Mouse (Mus musculus) embryonic facial prominence, embryonic 13.5 days (tissue): ENCODE results near the gene Gm13691. TPM values are rescaled to one million over a fixed set of nuclear protein-coding genes. Genes with fewer than 3 reads are reported as not detected.
"Not testable (repeated sequence)": the region's sequence is repeated elsewhere in the genome, so short reads cannot be mapped to it uniquely, and the experiment has no call there.

Experiments used
- ATAC-seq: fragments of 200-750 bp; cut with Nextera tagmentation; 2 replicates; pipeline ENCODE4 v1.8.0; 2017; ENCODE audit warnings: low read depth; ENCODE audit not compliant: insufficient number of reproducible peaks, insufficient read depth, low FRiP score, low TSS enrichment
- H3K27ac ChIP-seq: fragments of 300-500 bp; sonication (generic); 2 replicates; pipeline ENCODE4 v1.5.1; 2015; ENCODE audit warnings: moderate library complexity, mild to moderate bottlenecking, inconsistent platforms
- H3K27me3 ChIP-seq: fragments of 300-500 bp; sonication (generic); 2 replicates; pipeline ENCODE4 v1.6.1; 2015; ENCODE audit warnings: mild to moderate bottlenecking, inconsistent platforms
- H3K36me3 ChIP-seq: fragments of 300-500 bp; sonication (generic); 2 replicates; pipeline ENCODE4 v1.6.1; 2015; ENCODE audit warnings: mild to moderate bottlenecking, inconsistent platforms
- H3K4me1 ChIP-seq: fragments of 300-500 bp; sonication (generic); 2 replicates; pipeline ENCODE4 v1.6.1; 2015; ENCODE audit warnings: inconsistent platforms
- H3K4me2 ChIP-seq: fragments of 300-500 bp; sonication (generic); 2 replicates; pipeline ENCODE4 v1.6.1; 2015; ENCODE audit warnings: moderate library complexity, mild to moderate bottlenecking, inconsistent platforms
- H3K4me3 ChIP-seq: fragments of 300-500 bp; sonication (generic); 2 replicates; pipeline ENCODE4 v1.5.1; 2015; ENCODE audit warnings: mild to moderate bottlenecking, inconsistent platforms
- H3K9ac ChIP-seq: fragments of 300-500 bp; sonication (generic); 2 replicates; pipeline ENCODE4 v1.6.1; 2015; ENCODE audit warnings: mild to moderate bottlenecking, inconsistent platforms
- H3K9me3 ChIP-seq: fragments of 300-500 bp; sonication (generic); 2 replicates; pipeline ENCODE4 v1.6.1; 2016; ENCODE audit warnings: inconsistent platforms
- WGBS: fragments of 180-500 bp; shearing (Covaris S2); methylation state at CpG from one replicate; pipeline ENCODE4 v1.1.7; 2015; ENCODE audit warnings: mixed read lengths; 5-methylcytosine and 5-hydroxymethylcytosine counted together
- polyA plus RNA-seq: library from polyadenylated mRNA; unstranded; fragments of >200 nt; fragmentation: Nextera tagmentation; extraction: Ambion mirVana; gene quantifications from 2 replicates; pipeline ENCODE4 v1.2.1, GENCODE M21; 2015

Gene Gm13691
- polyA plus RNA-seq: not detected in 2 replicates

GRCm38 (mm10) chr2:83990253-83990652 lies at the start of gene Gm13691:
TSS of gene Gm13691 (plus strand) at chr2:83990553.
- not testable (repeated sequence) for H3K27ac ChIP-seq, H3K4me3 ChIP-seq, H3K9ac ChIP-seq, H3K4me1 ChIP-seq, H3K4me2 ChIP-seq, H3K9me3 ChIP-seq, H3K36me3 ChIP-seq, ATAC-seq, H3K27me3 ChIP-seq
- WGBS: no CpG with 5 or more reads among the region's 6 CpGs

DNA sequence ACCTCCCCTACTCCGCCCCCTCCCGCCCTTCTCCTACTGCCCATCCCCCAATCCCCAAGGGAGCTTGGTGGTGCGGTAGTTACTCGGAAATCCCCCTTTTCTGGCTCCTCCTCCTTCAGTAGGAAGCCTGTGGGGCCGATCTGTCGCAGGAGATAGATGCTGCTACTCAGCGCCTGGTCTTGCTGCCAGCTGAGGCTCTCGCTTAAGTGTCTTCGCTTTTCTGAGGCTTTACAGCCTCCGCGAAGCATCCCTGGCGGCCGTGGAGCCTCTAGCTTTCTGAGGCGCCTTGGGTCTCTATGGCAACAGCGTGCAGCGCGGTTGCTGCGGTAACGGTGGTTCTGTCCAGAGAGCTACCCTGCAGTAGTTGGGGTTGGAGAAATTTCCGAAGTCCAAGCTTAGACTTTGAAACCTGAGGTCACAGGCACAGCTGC lies 49.4 kb upstream of the Gm13691 start, which contains the start of gene Zswim2:
Gene Zswim2, minus strand, starts transcription at position 298 of the 431 bp plus-strand sequence.
- peaks cover 6% of the 10 kb centered on the region for H3K4me1 ChIP-seq
- H3K9ac ChIP-seq: peak within 1 kb of the TSS; percentile 52
- H3K4me2 ChIP-seq: peak within 1 kb of the TSS; percentile 65
- H3K9me3 ChIP-seq: no peaks in the 10 kb centered on the region
- H3K27me3 ChIP-seq: no peaks in the 10 kb centered on the region
- no peak within 1 kb of the TSS for H3K27ac ChIP-seq
- ATAC-seq: peak; percentile 56; the same call in 1 of the 2 replicates
- H3K36me3 ChIP-seq: no peaks in the 10 kb centered on the region
- H3K4me3 ChIP-seq: peak within 1 kb of the TSS; percentile 38
- under 1% methylated on average over 20 of the region's 20 CpGs for WGBS

DNA sequence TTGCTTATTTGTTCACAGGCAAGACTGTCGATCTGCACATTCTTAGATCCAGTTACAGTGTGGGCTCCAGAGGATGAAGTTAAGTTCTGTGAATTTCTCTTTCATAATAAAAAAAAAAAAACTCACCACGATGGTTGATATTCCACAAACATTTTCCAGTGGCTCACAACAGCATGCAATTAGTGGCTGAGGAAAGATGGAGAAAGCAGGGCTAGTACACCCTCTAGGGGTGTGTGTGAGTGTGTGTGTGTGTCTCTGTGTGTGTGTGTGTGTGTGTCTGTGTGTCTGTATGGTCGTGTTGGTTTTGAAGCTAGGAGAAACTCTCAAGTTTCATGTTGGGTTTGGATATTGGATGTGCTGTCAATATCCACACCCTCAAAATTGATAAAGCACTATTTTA lies 49.0 kb upstream of the Gm13691 start:
- Histone ChIP-seq H3K4me3 (peak overlapping the region; percentile 38), H3K27ac (no peak overlapping the region), H3K4me2 (peak overlapping the region; percentile 65), H3K36me3 (no peaks in the 10 kb centered on the region), H3K27me3 (no peaks in the 10 kb centered on the region), H3K9me3 (no peaks in the 10 kb centered on the region), H3K4me1 (peaks cover 6% of the 10 kb centered on the region), H3K9ac (peak overlapping the region; percentile 52; the same call in 1 of the 2 replicates)
- ATAC-seq: no peak
- WGBS: 26% methylated on average over 3 of the region's 3 CpGs

DNA sequence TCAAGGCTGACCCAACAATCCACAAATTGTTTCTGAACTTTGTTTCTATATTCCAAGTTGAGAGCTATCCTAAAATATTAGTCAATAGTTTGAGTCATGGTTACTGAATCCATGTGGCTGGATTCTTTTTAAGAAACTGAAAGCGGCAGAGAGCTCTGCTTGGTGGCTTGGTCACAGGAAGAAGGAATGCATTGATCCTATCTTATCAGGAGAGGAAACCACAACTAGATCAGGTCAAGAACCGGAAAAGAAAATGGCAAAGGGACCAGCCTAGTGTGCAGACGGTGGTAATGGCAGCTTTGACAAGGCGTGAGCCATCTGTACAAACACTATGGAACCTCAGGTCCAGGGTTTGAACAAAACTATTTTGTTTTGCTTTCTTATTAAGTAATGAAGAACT lies 48.6 kb upstream of the Gm13691 start:
- ATAC-seq: no peak
- H3K36me3 ChIP-seq: no peaks in the 10 kb centered on the region
- no peaks in the 10 kb centered on the region for H3K27me3 ChIP-seq
- H3K4me1 ChIP-seq: peaks cover 6% of the 10 kb centered on the region
- H3K4me2 ChIP-seq: no peak overlapping the region
- no peaks in the 10 kb centered on the region for H3K9me3 ChIP-seq
- H3K4me3 ChIP-seq: no peak overlapping the region
- H3K9ac ChIP-seq: no peak overlapping the region
- no peak overlapping the region for H3K27ac ChIP-seq
- 66% methylated on average over 4 of the region's 4 CpGs for WGBS

- H3K36me3 ChIP-seq, H3K4me3 ChIP-seq, H3K4me1 ChIP-seq, H3K27ac ChIP-seq, H3K9me3 ChIP-seq, ATAC-seq, H3K9ac ChIP-seq, H3K27me3 ChIP-seq, H3K4me2 ChIP-seq: not testable (repeated sequence)
- no CpG with 5 or more reads among the region's 6 CpGs for WGBS
Measured at GRCm38 (mm10) chr2:83955393-83955792, 35.0 kb upstream of the Gm13691 start, which contains the start of gene Gm13698. TSS of gene Gm13698 (plus strand) at chr2:83955693.

- H3K4me3 ChIP-seq, H3K9me3 ChIP-seq, H3K9ac ChIP-seq, H3K27ac ChIP-seq, H3K4me2 ChIP-seq, H3K4me1 ChIP-seq, H3K36me3 ChIP-seq, ATAC-seq, H3K27me3 ChIP-seq: not testable (repeated sequence)
- no CpG with 5 or more reads among the region's 6 CpGs for WGBS
Measured at GRCm38 (mm10) chr2:83961203-83961602, 29.1 kb upstream of the Gm13691 start, which contains the start of gene Gm13693. TSS of gene Gm13693 (plus strand) at chr2:83961503.

DNA sequence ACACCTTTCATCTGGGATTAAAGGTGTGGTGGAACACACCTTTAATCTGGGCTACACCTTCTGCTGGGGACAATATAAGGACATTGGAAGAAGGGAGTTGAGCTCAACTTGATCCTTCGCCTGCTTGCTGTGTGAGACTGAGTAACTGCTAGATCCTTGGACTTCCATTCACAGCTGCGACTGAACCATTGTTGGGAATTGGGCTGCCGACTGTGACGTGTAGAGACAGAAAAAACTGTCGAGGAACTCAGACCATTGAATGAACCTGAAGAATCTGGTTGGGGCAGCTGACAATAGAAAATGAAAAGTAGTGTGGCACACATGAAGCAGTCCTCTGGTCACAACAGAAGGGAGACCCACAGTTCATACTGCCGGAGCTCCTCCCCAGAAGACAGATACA lies 23.3 kb upstream of the Gm13691 start, which contains the start of gene Gm13695:
Gene Gm13695, plus strand, starts transcription at position 301 of the 400 bp plus-strand sequence.
- H3K4me3 ChIP-seq, H3K36me3 ChIP-seq, H3K27me3 ChIP-seq, ATAC-seq, H3K4me2 ChIP-seq, H3K27ac ChIP-seq, H3K9me3 ChIP-seq, H3K9ac ChIP-seq, H3K4me1 ChIP-seq: not testable (repeated sequence)
- no CpG with 5 or more reads among the region's 6 CpGs for WGBS

- not testable (repeated sequence) for H3K9ac ChIP-seq, H3K4me3 ChIP-seq, H3K4me1 ChIP-seq, H3K27me3 ChIP-seq, H3K9me3 ChIP-seq, H3K27ac ChIP-seq, ATAC-seq, H3K4me2 ChIP-seq, H3K36me3 ChIP-seq
- WGBS: no CpG with 5 or more reads among the region's 6 CpGs
Measured at GRCm38 (mm10) chr2:83972823-83973222, 17.5 kb upstream of the Gm13691 start, which contains the start of gene Gm13696. TSS of gene Gm13696 (plus strand) at chr2:83973123.

- H3K4me1 ChIP-seq, ATAC-seq, H3K9me3 ChIP-seq, H3K36me3 ChIP-seq, H3K4me2 ChIP-seq, H3K4me3 ChIP-seq, H3K27me3 ChIP-seq, H3K9ac ChIP-seq, H3K27ac ChIP-seq: not testable (repeated sequence)
- WGBS: no CpG with 5 or more reads among the region's 6 CpGs
Measured at GRCm38 (mm10) chr2:83978633-83979032, 11.7 kb upstream of the Gm13691 start, which contains the start of gene Gm13694. TSS of gene Gm13694 (plus strand) at chr2:83978933.

DNA sequence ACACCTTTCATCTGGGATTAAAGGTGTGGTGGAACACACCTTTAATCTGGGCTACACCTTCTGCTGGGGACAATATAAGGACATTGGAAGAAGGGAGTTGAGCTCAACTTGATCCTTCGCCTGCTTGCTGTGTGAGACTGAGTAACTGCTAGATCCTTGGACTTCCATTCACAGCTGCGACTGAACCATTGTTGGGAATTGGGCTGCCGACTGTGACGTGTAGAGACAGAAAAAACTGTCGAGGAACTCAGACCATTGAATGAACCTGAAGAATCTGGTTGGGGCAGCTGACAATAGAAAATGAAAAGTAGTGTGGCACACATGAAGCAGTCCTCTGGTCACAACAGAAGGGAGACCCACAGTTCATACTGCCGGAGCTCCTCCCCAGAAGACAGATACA lies 5.9 kb upstream of the Gm13691 start, which contains the start of gene Gm13697:
Gene Gm13697, plus strand, starts transcription at position 301 of the 400 bp plus-strand sequence.
- ATAC-seq, H3K9ac ChIP-seq, H3K27ac ChIP-seq, H3K27me3 ChIP-seq, H3K4me2 ChIP-seq, H3K4me1 ChIP-seq, H3K9me3 ChIP-seq, H3K4me3 ChIP-seq, H3K36me3 ChIP-seq: not testable (repeated sequence)
- no CpG with 5 or more reads among the region's 6 CpGs for WGBS

- H3K4me2 ChIP-seq: peak overlapping the region; percentile 31
- not testable (repeated sequence) for H3K4me3 ChIP-seq, H3K27ac ChIP-seq, H3K9ac ChIP-seq, H3K4me1 ChIP-seq, H3K36me3 ChIP-seq, ATAC-seq, H3K9me3 ChIP-seq, H3K27me3 ChIP-seq
- 17% methylated on average over 8 of the region's 9 CpGs for WGBS
Measured at GRCm38 (mm10) chr2:83993639-83994255, 3.4 kb downstream of the Gm13691 start.

DNA sequence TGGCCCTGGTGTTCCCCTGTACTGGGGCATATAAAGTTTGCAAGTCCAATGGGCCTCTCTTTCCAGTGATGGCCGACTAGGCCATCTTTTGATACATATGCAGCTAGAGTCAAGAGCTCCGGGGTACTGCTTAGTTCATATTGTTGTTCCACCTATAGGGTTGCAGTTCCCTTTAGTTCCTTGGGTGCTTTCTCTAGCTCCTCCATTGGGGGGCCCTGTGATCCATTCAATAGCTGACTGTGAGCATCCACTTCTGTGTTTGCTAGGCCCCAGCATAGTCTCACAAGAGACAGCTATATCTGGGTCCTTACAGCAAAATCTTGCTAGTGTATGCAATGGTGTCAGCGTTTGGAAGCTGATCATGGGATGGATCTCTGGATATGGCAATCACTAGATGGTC lies 4.2 kb downstream of the Gm13691 start:
- not testable (repeated sequence) for H3K9ac ChIP-seq, H3K4me3 ChIP-seq, H3K4me1 ChIP-seq, H3K27ac ChIP-seq, H3K4me2 ChIP-seq, H3K27me3 ChIP-seq, H3K9me3 ChIP-seq, H3K36me3 ChIP-seq, ATAC-seq
- WGBS: 76% methylated on average over 2 of the region's 3 CpGs
